Mouse (Mus musculus) hindbrain, embryonic 16.5 days (tissue): ENCODE measurements around the gene C1qtnf3. TPM values are rescaled to one million over a fixed set of nuclear protein-coding genes. Genes with fewer than 3 reads are reported as not detected.

Experiments
- ATAC-seq: fragments of 200-750 bp; cut with Nextera tagmentation; 2 replicates; pipeline ENCODE4 v1.8.0; 2017; ENCODE audit warnings: moderate TSS enrichment, moderate library complexity
- H3K27ac ChIP-seq: fragments of 300-500 bp; sonication (generic); 2 replicates; pipeline ENCODE4 v1.5.1; 2014; ENCODE audit warnings: low read depth, mild to moderate bottlenecking, control low read depth, low read length, moderate library complexity
- H3K27me3 ChIP-seq: fragments of 300-500 bp; sonication (generic); replicated peaks from 2 replicates; pipeline ENCODE4 v1.6.1; 2014; ENCODE audit warnings: low read length; ENCODE audit not compliant: control insufficient read depth, insufficient read depth
- H3K36me3 ChIP-seq: fragments of 300-500 bp; sonication (generic); 2 replicates; pipeline ENCODE4 v1.6.1; 2014; ENCODE audit warnings: mild to moderate bottlenecking, low read length, moderate library complexity, mixed read lengths; ENCODE audit not compliant: control insufficient read depth, insufficient read depth
- H3K4me1 ChIP-seq: fragments of 300-500 bp; sonication (generic); 2 replicates; pipeline ENCODE4 v1.6.1; 2014; ENCODE audit warnings: low read depth, low read length; ENCODE audit not compliant: control insufficient read depth, insufficient read depth
- H3K4me2 ChIP-seq: fragments of 300-500 bp; sonication (generic); 2 replicates; pipeline ENCODE4 v1.6.1; 2014; ENCODE audit warnings: mild to moderate bottlenecking, low read length, control low read depth, moderate library complexity
- H3K4me3 ChIP-seq: fragments of 300-500 bp; sonication (generic); 2 replicates; pipeline ENCODE4 v1.5.1; 2014; ENCODE audit warnings: mild to moderate bottlenecking, low read length, control low read depth, moderate library complexity
- H3K9ac ChIP-seq: fragments of 300-500 bp; sonication (generic); 2 replicates; pipeline ENCODE4 v1.6.1; 2014; ENCODE audit warnings: low read depth, mild to moderate bottlenecking, control low read depth, low read length, moderate library complexity
- H3K9me3 ChIP-seq: fragments of 300-500 bp; sonication (generic); 2 replicates; pipeline ENCODE4 v1.6.1; 2014; ENCODE audit warnings: mild to moderate bottlenecking, low read length, moderate library complexity; ENCODE audit not compliant: control insufficient read depth
- WGBS: fragments of 180-500 bp; shearing (Covaris S2); extraction: QIAGEN DNeasy Blood & Tissue Kit; methylation state at CpG from one replicate; pipeline ENCODE4 v1.1.7; 2014; 5-methylcytosine and 5-hydroxymethylcytosine counted together
- polyA plus RNA-seq: library from polyadenylated mRNA; unstranded; fragments of >200 nt; fragmentation: Nextera tagmentation; extraction: Ambion mirVana; gene quantifications from 2 replicates; pipeline ENCODE4 v1.2.1, GENCODE M21; 2015

Gene C1qtnf3
- polyA plus RNA-seq, 1 experiment from 2014 or later, result 1.7 TPM

GRCm38 (mm10) chr15:11000421-11000820 is 48.3 kb downstream of the C1qtnf3 start, which contains the start of gene Slc45a2:
Gene Slc45a2 (plus strand): TSS chr15:11000721.
- 63% methylated on average over 7 of the region's 7 CpGs for WGBS
- Histone ChIP-seq H3K36me3 (no peaks in the 10 kb centered on the region), H3K9ac (no peak within 1 kb of the TSS), H3K4me1 (no peaks in the 10 kb centered on the region), H3K27me3 (no peaks in the 10 kb centered on the region), H3K4me2 (peak within 1 kb of the TSS; percentile 3; the same call in 1 of the 2 replicates), H3K9me3 (no peaks in the 10 kb centered on the region), H3K4me3 (no peak within 1 kb of the TSS), H3K27ac (no peak within 1 kb of the TSS)
- ATAC-seq, result no peak

- ATAC-seq, result no peak
- no peaks in the 10 kb centered on the region for H3K4me1 ChIP-seq
- no peaks in the 10 kb centered on the region for H3K9me3 ChIP-seq
- WGBS, result 91% methylated on average over 4 of the region's 4 CpGs
- no peak overlapping the region for H3K4me2 ChIP-seq
- no peaks in the 10 kb centered on the region for H3K36me3 ChIP-seq
- H3K27me3 ChIP-seq, result no peaks in the 10 kb centered on the region
- H3K27ac ChIP-seq, result no peak overlapping the region
- H3K4me3 ChIP-seq, result no peak overlapping the region
- no peak overlapping the region for H3K9ac ChIP-seq
These were observed 51.7 kb downstream of the C1qtnf3 start for GRCm38 (mm10) chr15:11003791-11004190.

GRCm38 (mm10) chr15:11004646-11005045 is 52.5 kb downstream of the C1qtnf3 start:
- Histone ChIP-seq H3K27ac (no peak overlapping the region), H3K27me3 (no peaks in the 10 kb centered on the region), H3K9ac (no peak overlapping the region), H3K36me3 (no peaks in the 10 kb centered on the region), H3K4me2 (no peak overlapping the region), H3K4me1 (no peaks in the 10 kb centered on the region), H3K9me3 (no peaks in the 10 kb centered on the region), H3K4me3 (no peak overlapping the region)
- WGBS, result 88% methylated on average over 6 of the region's 6 CpGs
- ATAC-seq, result no peak

- no peaks in the 10 kb centered on the region for H3K4me1 ChIP-seq
- 31% methylated on average over 5 of the region's 5 CpGs for WGBS
These were observed 56.6 kb downstream of the C1qtnf3 start for GRCm38 (mm10) chr15:11008756-11009155.

GRCm38 (mm10) chr15:11010976-11011548 is 58.9 kb downstream of the C1qtnf3 start:
- no peak overlapping the region for H3K4me3 ChIP-seq
- no peak overlapping the region for H3K4me2 ChIP-seq
- no peaks in the 10 kb centered on the region for H3K9me3 ChIP-seq
- H3K9ac ChIP-seq, result no peak overlapping the region
- WGBS, result 91% methylated on average over 11 of the region's 11 CpGs
- ATAC-seq, result no peak
- H3K36me3 ChIP-seq, result no peaks in the 10 kb centered on the region
- no peaks in the 10 kb centered on the region for H3K4me1 ChIP-seq
- H3K27ac ChIP-seq, result no peak overlapping the region
- no peaks in the 10 kb centered on the region for H3K27me3 ChIP-seq

More at GRCm38 (mm10) chr15:11008756-11009155, 56.6 kb downstream of the C1qtnf3 start:
- H3K27me3 ChIP-seq, result no peaks in the 10 kb centered on the region
- no peak overlapping the region for H3K4me2 ChIP-seq
- H3K36me3 ChIP-seq, result no peaks in the 10 kb centered on the region
- no peak for ATAC-seq
- H3K9me3 ChIP-seq, result no peaks in the 10 kb centered on the region
- no peak overlapping the region for H3K9ac ChIP-seq
- H3K27ac ChIP-seq, result no peak overlapping the region
- no peak overlapping the region for H3K4me3 ChIP-seq

- Histone ChIP-seq H3K27me3 (no peaks in the 10 kb centered on the region), H3K4me2 (no peak overlapping the region), H3K9me3 (no peaks in the 10 kb centered on the region), H3K9ac (no peak overlapping the region), H3K27ac (no peak overlapping the region), H3K4me3 (no peak overlapping the region), H3K36me3 (no peaks in the 10 kb centered on the region), H3K4me1 (no peaks in the 10 kb centered on the region)
- WGBS, result 47% methylated on average over 2 of the region's 2 CpGs
- ATAC-seq, result no peak
These were observed 62.8 kb downstream of the C1qtnf3 start for GRCm38 (mm10) chr15:11014931-11015330.

GRCm38 (mm10) chr15:11026801-11027561 is 74.8 kb downstream of the C1qtnf3 start:
- Histone ChIP-seq H3K27ac (no peak overlapping the region), H3K4me3 (no peak overlapping the region), H3K4me1 (no peaks in the 10 kb centered on the region), H3K36me3 (no peaks in the 10 kb centered on the region), H3K27me3 (no peaks in the 10 kb centered on the region), H3K9ac (no peak overlapping the region), H3K9me3 (no peaks in the 10 kb centered on the region), H3K4me2 (no peak overlapping the region)
- WGBS, result 72% methylated on average over 4 of the region's 4 CpGs
- ATAC-seq, result no peak

Other genes with a start within 250 kb of the C1qtnf3 start
- 8.2 and 11.6 TPM in 2 replicates for gene Rai14, start 237.7 kb upstream of the C1qtnf3 start, polyA plus RNA-seq
- 14.1 and 14.3 TPM in 2 replicates for gene Amacr, start 29.4 kb downstream of the C1qtnf3 start, polyA plus RNA-seq
- gene Slc45a2, start 48.4 kb downstream of the C1qtnf3 start, polyA plus RNA-seq, result 0.14 and 0.24 TPM in 2 replicates
- 6.0 and 6.8 TPM in 2 replicates for gene Rxfp3, start 85.7 kb downstream of the C1qtnf3 start, polyA plus RNA-seq
- 1.6 and 2.3 TPM in 2 replicates for gene Adamts12, start 112.5 kb downstream of the C1qtnf3 start, polyA plus RNA-seq